Mouse (Mus musculus): ENCODE measurements around the gene Otud3. TPM values are rescaled to one million over a fixed set of nuclear protein-coding genes. Genes with fewer than 3 reads are reported as not detected.

Gene Otud3
- polyA plus RNA-seq, 1 experiment = 3.6 TPM

GRCm38 (mm10) chr4:138925561-138925960, 11.8 kb upstream of the Otud3 start:
- 83% methylated on average over 2 of the region's 2 CpGs for WGBS
- H3K27ac ChIP-seq (ENCODE audit: insufficient read depth, low read length) = no peak overlapping the region
- no peak overlapping the region for H3K4me3 ChIP-seq (ENCODE audit: extremely low read depth, insufficient read depth, insufficient read length)
- H3K4me1 ChIP-seq (ENCODE audit: control insufficient read depth, insufficient read depth, insufficient read length) = no peaks in the 10 kb centered on the region
- no peaks in the 10 kb centered on the region for H3K27me3 ChIP-seq (ENCODE audit: control insufficient read depth, insufficient read depth, low read length)
- no peaks in the 10 kb centered on the region for H3K36me3 ChIP-seq (ENCODE audit: control insufficient read depth, insufficient read depth, low read length)
- no peak for TF ChIP-seq POLR2A (IDR thresholded peaks at IDR 0.05; ENCODE audit: low read depth, low read length)
- TF ChIP-seq CTCF (IDR thresholded peaks at IDR 0.05; ENCODE audit: extremely low read depth, insufficient read depth, insufficient read length, insufficient replicate concordance) = no peak
- DNase-seq (ENCODE audit: low read depth in 1 of 2, low spot score in 2 of 2) = no peak

GRCm38 (mm10) chr4:138922131-138922459, 8.3 kb upstream of the Otud3 start:
- H3K27ac ChIP-seq (ENCODE audit: insufficient read depth, low read length) = no peak overlapping the region
- H3K36me3 ChIP-seq (ENCODE audit: control insufficient read depth, insufficient read depth, low read length) = no peaks in the 10 kb centered on the region
- H3K27me3 ChIP-seq (ENCODE audit: control insufficient read depth, insufficient read depth, low read length) = no peaks in the 10 kb centered on the region
- no peak overlapping the region for H3K4me3 ChIP-seq (ENCODE audit: extremely low read depth, insufficient read depth, insufficient read length)
- peak; percentile 66 to 85 for DNase-seq (ENCODE audit: low read depth in 1 of 2, low spot score in 2 of 2)
- 5% methylated on average over 11 of the region's 11 CpGs for WGBS
- no peak for TF ChIP-seq POLR2A (IDR thresholded peaks at IDR 0.05; ENCODE audit: low read depth, low read length)
- peak; percentile 99 for TF ChIP-seq CTCF (IDR thresholded peaks at IDR 0.05; ENCODE audit: extremely low read depth, insufficient read depth, insufficient read length, insufficient replicate concordance)
- no peaks in the 10 kb centered on the region for H3K4me1 ChIP-seq (ENCODE audit: control insufficient read depth, insufficient read depth, insufficient read length)

- Histone ChIP-seq H3K36me3 (ENCODE audit: control insufficient read depth, insufficient read depth, low read length) (no peaks in the 10 kb centered on the region), H3K4me1 (ENCODE audit: control insufficient read depth, insufficient read depth, insufficient read length) (no peaks in the 10 kb centered on the region), H3K27me3 (ENCODE audit: control insufficient read depth, insufficient read depth, low read length) (no peaks in the 10 kb centered on the region), H3K27ac (ENCODE audit: insufficient read depth, low read length) (no peak overlapping the region), H3K4me3 (ENCODE audit: extremely low read depth, insufficient read depth, insufficient read length) (no peak overlapping the region)
- no peak for DNase-seq (ENCODE audit: low read depth in 1 of 2, low spot score in 2 of 2)
- 47% methylated on average over 20 of the region's 20 CpGs for WGBS
- TF ChIP-seq POLR2A (IDR thresholded peaks at IDR 0.05; ENCODE audit: low read depth, low read length) (no peak), CTCF (IDR thresholded peaks at IDR 0.05; ENCODE audit: extremely low read depth, insufficient read depth, insufficient read length, insufficient replicate concordance) (no peak)
These were observed 7.7 kb upstream of the Otud3 start for GRCm38 (mm10) chr4:138921254-138922130.

- Histone ChIP-seq H3K27ac (ENCODE audit: insufficient read depth, low read length) (no peak overlapping the region), H3K36me3 (ENCODE audit: control insufficient read depth, insufficient read depth, low read length) (no peaks in the 10 kb centered on the region), H3K4me1 (ENCODE audit: control insufficient read depth, insufficient read depth, insufficient read length) (peaks cover 4% of the 10 kb centered on the region; the same call in 1 of the 2 replicates), H3K27me3 (ENCODE audit: control insufficient read depth, insufficient read depth, low read length) (no peaks in the 10 kb centered on the region), H3K4me3 (ENCODE audit: extremely low read depth, insufficient read depth, insufficient read length) (no peak overlapping the region)
- 87% methylated on average over 9 of the region's 9 CpGs for WGBS
- DNase-seq (ENCODE audit: low read depth in 1 of 2, low spot score in 2 of 2) = no peak
- no peak for TF ChIP-seq CTCF (IDR thresholded peaks at IDR 0.05; ENCODE audit: extremely low read depth, insufficient read depth, insufficient read length, insufficient replicate concordance)
- no peak for TF ChIP-seq POLR2A (IDR thresholded peaks at IDR 0.05; ENCODE audit: low read depth, low read length)
These were observed 3.5 kb upstream of the Otud3 start for GRCm38 (mm10) chr4:138917282-138917681.

- DNase-seq (ENCODE audit: low read depth in 1 of 2, low spot score in 2 of 2) = peak in 1 of 2 experiments; percentile 27
- no peak overlapping the region for H3K27ac ChIP-seq (ENCODE audit: insufficient read depth, low read length)
These were observed 481 bp downstream of the Otud3 start for GRCm38 (mm10) chr4:138913141-138913787.

GRCm38 (mm10) chr4:138905624-138906337, 8.0 kb downstream of the Otud3 start:
- 90% methylated on average over 18 of the region's 18 CpGs for WGBS
- Histone ChIP-seq H3K4me3 (ENCODE audit: extremely low read depth, insufficient read depth, insufficient read length) (no peak overlapping the region), H3K27me3 (ENCODE audit: control insufficient read depth, insufficient read depth, low read length) (no peaks in the 10 kb centered on the region), H3K36me3 (ENCODE audit: control insufficient read depth, insufficient read depth, low read length) (peaks cover 34% of the 10 kb centered on the region), H3K4me1 (ENCODE audit: control insufficient read depth, insufficient read depth, insufficient read length) (no peaks in the 10 kb centered on the region), H3K27ac (ENCODE audit: insufficient read depth, low read length) (no peak overlapping the region)
- TF ChIP-seq POLR2A (IDR thresholded peaks at IDR 0.05; ENCODE audit: low read depth, low read length) = no peak
- no peak for DNase-seq (ENCODE audit: low read depth in 1 of 2, low spot score in 2 of 2)

More at GRCm38 (mm10) chr4:138913141-138913787, 481 bp downstream of the Otud3 start:
- peaks cover 6% of the 10 kb centered on the region; the same call in 1 of the 2 replicates for H3K4me1 ChIP-seq (ENCODE audit: control insufficient read depth, insufficient read depth, insufficient read length)
- TF ChIP-seq POLR2A (IDR thresholded peaks at IDR 0.05; ENCODE audit: low read depth, low read length) (no peak), CTCF (IDR thresholded peaks at IDR 0.05; ENCODE audit: extremely low read depth, insufficient read depth, insufficient read length, insufficient replicate concordance) (no peak)
- peak overlapping the region; percentile 72 for H3K4me3 ChIP-seq (ENCODE audit: extremely low read depth, insufficient read depth, insufficient read length)
- no peaks in the 10 kb centered on the region for H3K27me3 ChIP-seq (ENCODE audit: control insufficient read depth, insufficient read depth, low read length)
- under 1% methylated on average over 50 of the region's 52 CpGs for WGBS
- peaks cover 6% of the 10 kb centered on the region for H3K36me3 ChIP-seq (ENCODE audit: control insufficient read depth, insufficient read depth, low read length)
